Mouse (Mus musculus): ENCODE measurements around the gene Clec10a. TPM values are rescaled to one million over a fixed set of nuclear protein-coding genes. Genes with fewer than 3 reads are reported as not detected.

Gene Clec10a
- polyA plus RNA-seq, 1 experiment from 2014 or later = 1.3 TPM

- WGBS = 51% methylated on average over 7 of the region's 7 CpGs
- H3K36me3 ChIP-seq = peaks cover 10% of the 10 kb centered on the region
- H3K4me2 ChIP-seq = peak overlapping the region; percentile 92
- H3K27me3 ChIP-seq = peaks cover 55% of the 10 kb centered on the region
- ATAC-seq (ENCODE audit: insufficient number of reproducible peaks, insufficient read depth, low FRiP score, low TSS enrichment, low read depth) = no peak
- H3K4me1 ChIP-seq = peaks cover 43% of the 10 kb centered on the region
- peak overlapping the region; percentile 59 for H3K4me3 ChIP-seq
- H3K9ac ChIP-seq = peak overlapping the region; percentile 77
- no peaks in the 10 kb centered on the region for H3K9me3 ChIP-seq
- H3K27ac ChIP-seq = peak overlapping the region; percentile 80
Measured at GRCm38 (mm10) chr11:70219873-70220272, 63.9 kb downstream of the Clec10a start.

- H3K9ac ChIP-seq = peak overlapping the region; percentile 77
- peaks cover 10% of the 10 kb centered on the region for H3K36me3 ChIP-seq
- H3K9me3 ChIP-seq = no peaks in the 10 kb centered on the region
- H3K4me2 ChIP-seq = peak overlapping the region; percentile 92
- under 1% methylated on average over 24 of the region's 24 CpGs for WGBS
- peaks cover 55% of the 10 kb centered on the region for H3K27me3 ChIP-seq
- peak overlapping the region; percentile 59 for H3K4me3 ChIP-seq
- ATAC-seq (ENCODE audit: insufficient number of reproducible peaks, insufficient read depth, low FRiP score, low TSS enrichment, low read depth) = no peak; the same call in 1 of the 2 replicates
- H3K27ac ChIP-seq = peak overlapping the region; percentile 80
- peaks cover 40% of the 10 kb centered on the region for H3K4me1 ChIP-seq
Measured at GRCm38 (mm10) chr11:70220323-70220722, 64.3 kb downstream of the Clec10a start.

Other genes starting within 250 kb of the Clec10a start
- 79.5 and 85.5 TPM in 2 replicates for gene Gps2, start 242.3 kb upstream of the Clec10a start, polyA plus RNA-seq (2015; fragmentation: Nextera tagmentation; extraction: Ambion mirVana)
- gene Eif5a, start 234.2 kb upstream of the Clec10a start, polyA plus RNA-seq (2015; fragmentation: Nextera tagmentation; extraction: Ambion mirVana) = 1,558 and 1,689 TPM in 2 replicates
- gene Ybx2, start 220.4 kb upstream of the Clec10a start, polyA plus RNA-seq (2015; fragmentation: Nextera tagmentation; extraction: Ambion mirVana) = 7.5 and 10.2 TPM in 2 replicates
- gene Slc2a4, start 208.0 kb upstream of the Clec10a start, polyA plus RNA-seq (2015; fragmentation: Nextera tagmentation; extraction: Ambion mirVana) = 33.3 and 33.5 TPM in 2 replicates
- gene Cldn7, start 191.4 kb upstream of the Clec10a start, polyA plus RNA-seq (2015; fragmentation: Nextera tagmentation; extraction: Ambion mirVana) = 30.3 and 34.9 TPM in 2 replicates
- 30.0 and 30.9 TPM in 2 replicates for gene Ctdnep1, start 175.0 kb upstream of the Clec10a start, polyA plus RNA-seq (2015; fragmentation: Nextera tagmentation; extraction: Ambion mirVana)
- gene Elp5, start 173.7 kb upstream of the Clec10a start, polyA plus RNA-seq (2015; fragmentation: Nextera tagmentation; extraction: Ambion mirVana) = 125 and 127 TPM in 2 replicates
- gene Gabarap, start 165.1 kb upstream of the Clec10a start, polyA plus RNA-seq (2015; fragmentation: Nextera tagmentation; extraction: Ambion mirVana) = 511 and 542 TPM in 2 replicates
- gene Phf23, start 160.4 kb upstream of the Clec10a start, polyA plus RNA-seq (2015; fragmentation: Nextera tagmentation; extraction: Ambion mirVana) = 87.8 and 93.3 TPM in 2 replicates
- 55.0 and 56.8 TPM in 2 replicates for gene Dvl2, start 155.6 kb upstream of the Clec10a start, polyA plus RNA-seq (2015; fragmentation: Nextera tagmentation; extraction: Ambion mirVana)
- gene Acadvl, start 140.8 kb upstream of the Clec10a start, polyA plus RNA-seq (2015; fragmentation: Nextera tagmentation; extraction: Ambion mirVana) = 78.2 and 82.3 TPM in 2 replicates
- 13.1 and 13.5 TPM in 2 replicates for gene Dlg4, start 139.3 kb upstream of the Clec10a start, polyA plus RNA-seq (2015; fragmentation: Nextera tagmentation; extraction: Ambion mirVana)
- gene Asgr1, start 102.1 kb upstream of the Clec10a start, polyA plus RNA-seq (2015; fragmentation: Nextera tagmentation; extraction: Ambion mirVana) = 0.24 and 0.47 TPM in 2 replicates
- not detected in 2 replicates for gene Asgr2, start 63.6 kb upstream of the Clec10a start, polyA plus RNA-seq (2015; fragmentation: Nextera tagmentation; extraction: Ambion mirVana)
- 0.25 and 0.50 TPM in 2 replicates for gene Mgl2, start 25.9 kb upstream of the Clec10a start, polyA plus RNA-seq (2015; fragmentation: Nextera tagmentation; extraction: Ambion mirVana)
- 1.9 and 3.5 TPM in 2 replicates for gene Slc16a11, start 56.6 kb downstream of the Clec10a start, polyA plus RNA-seq (2015; fragmentation: Nextera tagmentation; extraction: Ambion mirVana)
- gene Slc16a13, start 64.9 kb downstream of the Clec10a start, polyA plus RNA-seq (2015; fragmentation: Nextera tagmentation; extraction: Ambion mirVana) = 9.8 and 13.0 TPM in 2 replicates
- gene Bcl6b, start 73.6 kb downstream of the Clec10a start, polyA plus RNA-seq (2015; fragmentation: Nextera tagmentation; extraction: Ambion mirVana) = 11.1 and 11.3 TPM in 2 replicates
- gene 0610010K14Rik, start 81.7 kb downstream of the Clec10a start, polyA plus RNA-seq (2015; fragmentation: Nextera tagmentation; extraction: Ambion mirVana) = 188 and 200 TPM in 2 replicates
- 11.7 and 13.9 TPM in 2 replicates for gene Gm21988, start 83.6 kb downstream of the Clec10a start, polyA plus RNA-seq (2015; fragmentation: Nextera tagmentation; extraction: Ambion mirVana)
- gene Rnasek, start 83.6 kb downstream of the Clec10a start, polyA plus RNA-seq (2015; fragmentation: Nextera tagmentation; extraction: Ambion mirVana) = 168 and 170 TPM in 2 replicates
- 6.7 and 7.6 TPM in 2 replicates for gene Alox12, start 99.2 kb downstream of the Clec10a start, polyA plus RNA-seq (2015; fragmentation: Nextera tagmentation; extraction: Ambion mirVana)
- 0.32 and 0.67 TPM in 2 replicates for gene Alox12e, start 166.4 kb downstream of the Clec10a start, polyA plus RNA-seq (2015; fragmentation: Nextera tagmentation; extraction: Ambion mirVana)
- gene Alox15, start 195.8 kb downstream of the Clec10a start, polyA plus RNA-seq (2015; fragmentation: Nextera tagmentation; extraction: Ambion mirVana) = 0.87 and 1.3 TPM in 2 replicates

Data from embryonic facial prominence, embryonic 13.5 days (tissue).